Mouse (Mus musculus) heart, embryonic 13.5 days (tissue): ENCODE measurements around the gene Mrpl23. TPM values are rescaled to one million over a fixed set of nuclear protein-coding genes. Genes with fewer than 3 reads are reported as not detected.

Experiments used
- ATAC-seq: fragments of 200-750 bp; cut with Nextera tagmentation; 2 replicates; pipeline ENCODE4 v1.8.0; 2017; ENCODE audit warnings: moderate TSS enrichment; ENCODE audit not compliant: insufficient number of reproducible peaks, low FRiP score, low TSS enrichment; ENCODE audit errors: extremely low read depth
- H3K27ac ChIP-seq: fragments of 300-500 bp; sonication (generic); replicated peaks from 2 replicates; pipeline ENCODE4 v1.5.1; 2015; ENCODE audit warnings: moderate library complexity, mild to moderate bottlenecking, inconsistent platforms
- H3K27me3 ChIP-seq: fragments of 300-500 bp; sonication (generic); replicated peaks from 2 replicates; pipeline ENCODE4 v1.6.1; 2015; ENCODE audit warnings: mild to moderate bottlenecking, inconsistent platforms
- H3K36me3 ChIP-seq: fragments of 300-500 bp; sonication (generic); 2 replicates; pipeline ENCODE4 v1.6.1; 2015; ENCODE audit warnings: mild to moderate bottlenecking, inconsistent platforms
- H3K4me1 ChIP-seq: fragments of 300-500 bp; sonication (generic); 2 replicates; pipeline ENCODE4 v1.6.1; 2015; ENCODE audit warnings: inconsistent platforms
- H3K4me2 ChIP-seq: fragments of 300-500 bp; sonication (generic); 2 replicates; pipeline ENCODE4 v1.6.1; 2015; ENCODE audit warnings: inconsistent platforms, mild to moderate bottlenecking, moderate library complexity
- H3K4me3 ChIP-seq: fragments of 300-500 bp; sonication (generic); 2 replicates; pipeline ENCODE4 v1.5.1; 2015; ENCODE audit warnings: moderate library complexity, mild to moderate bottlenecking, inconsistent platforms
- H3K9ac ChIP-seq: fragments of 300-500 bp; sonication (generic); 2 replicates; pipeline ENCODE4 v1.6.1; 2015; ENCODE audit warnings: inconsistent platforms, mild to moderate bottlenecking, moderate library complexity
- H3K9me3 ChIP-seq: fragments of 300-500 bp; sonication (generic); 2 replicates; pipeline ENCODE4 v1.6.1; 2016; ENCODE audit warnings: inconsistent platforms
- WGBS: fragments of 180-500 bp; shearing (Covaris S2); methylation state at CpG from one replicate; pipeline ENCODE4 v1.1.7; 2015; ENCODE audit warnings: mixed read lengths; 5-methylcytosine and 5-hydroxymethylcytosine counted together
- microRNA counts: library from miRNA; unstranded; fragments of <30 nt; microRNA quantifications from one replicate; lab custom pipeline; 2016
- microRNA-seq: library from miRNA; unstranded; fragments of <30 nt; microRNA quantifications from one replicate; pipeline ENCODE4, GENCODE M21; 2016
- polyA plus RNA-seq: library from polyadenylated mRNA; unstranded; fragments of >200 nt; fragmentation: Nextera tagmentation; extraction: Ambion mirVana; gene quantifications from 2 replicates; pipeline ENCODE4 v1.2.1, GENCODE M21; 2015

Gene Mrpl23
- polyA plus RNA-seq, 1 experiment from 2014 or later = 17.7 TPM

GRCm38 (mm10) chr7:142588282-142588941 is 55.9 kb downstream of the Mrpl23 start:
- Histone ChIP-seq H3K9ac (no peak overlapping the region), H3K27me3 (no peaks in the 10 kb centered on the region), H3K27ac (peak overlapping the region; percentile 17), H3K4me2 (no peak overlapping the region), H3K4me3 (no peak overlapping the region), H3K9me3 (no peaks in the 10 kb centered on the region), H3K36me3 (no peaks in the 10 kb centered on the region), H3K4me1 (peaks cover 44% of the 10 kb centered on the region)
- WGBS = 54% methylated on average over 9 of the region's 9 CpGs
- ATAC-seq = no peak

MicroRNAs within 50 kb of the gene (microRNA counts, 519-probe panel; counts per million panel counts)
- 3,754 counts per million, percentile 72 among the panel's probes with 10 or more counts for microRNA mmu-miR-675-3p (lab: Ali Mortazavi, UCI)
- microRNA mmu-miR-675-5p (lab: Ali Mortazavi, UCI) = 209 counts per million, percentile 61 among the panel's probes with 10 or more counts

Small RNA genes within 50 kb of the gene (microRNA-seq; reads per million reads assigned to microRNA genes)
- 218 reads per million, percentile 65 among the genes with 10 or more reads in this experiment for gene Mir675

Other genes starting within 250 kb of the Mrpl23 start
- gene Krtap5-1, start 235.6 kb upstream of the Mrpl23 start, polyA plus RNA-seq = not detected in 2 replicates
- gene Krtap5-4, start 229.1 kb upstream of the Mrpl23 start, polyA plus RNA-seq = not detected in 2 replicates
- gene Ifitm10, start 158.9 kb upstream of the Mrpl23 start, polyA plus RNA-seq = 6.5 and 7.5 TPM in 2 replicates
- 2.3 TPM in 1 of 2 replicates, not detected in the other for gene Gm49369, start 150.0 kb upstream of the Mrpl23 start, polyA plus RNA-seq
- 443 and 485 TPM in 2 replicates for gene Ctsd, start 144.6 kb upstream of the Mrpl23 start, polyA plus RNA-seq
- gene Syt8, start 97.8 kb upstream of the Mrpl23 start, polyA plus RNA-seq = 0.19 and 0.41 TPM in 2 replicates
- 34.8 and 41.9 TPM in 2 replicates for gene Tnni2, start 90.9 kb upstream of the Mrpl23 start, polyA plus RNA-seq
- gene Lsp1, start 71.9 kb upstream of the Mrpl23 start, polyA plus RNA-seq = 51.0 and 54.6 TPM in 2 replicates
- gene Tnnt3, start 33.9 kb upstream of the Mrpl23 start, polyA plus RNA-seq = 4.0 and 5.4 TPM in 2 replicates
- gene Igf2, start 134.1 kb downstream of the Mrpl23 start, polyA plus RNA-seq = 1,357 and 1,430 TPM in 2 replicates
- 0.04 and 0.05 TPM in 2 replicates for gene Gm49394, start 137.3 kb downstream of the Mrpl23 start, polyA plus RNA-seq
- 0.75 TPM in 1 of 2 replicates, not detected in the other for gene Ins2, start 210.7 kb downstream of the Mrpl23 start, polyA plus RNA-seq